Mouse (Mus musculus) E14TG2a.4 (cell line): ENCODE measurements around the gene Ktn1.

Experiments
- CTCF ChIP-seq: conservative IDR thresholded peaks from 2 replicates; pipeline ENCODE4 v1.5.1; 2014; ENCODE audit warnings: low read length
- NANOG ChIP-seq: IDR thresholded peaks from 2 replicates; pipeline ENCODE4 v1.6.1; 2014; ENCODE audit warnings: borderline replicate concordance, low read length, mixed read lengths
- POU5F1 ChIP-seq: IDR thresholded peaks from 2 replicates; pipeline ENCODE4 v1.6.1; 2014; ENCODE audit warnings: low read length, borderline replicate concordance

- TF ChIP-seq POU5F1 (no peak), CTCF (no peak), NANOG (peak; percentile 96)
Observed at GRCm38 (mm10) chr14:47699126-47699525, 50.9 kb downstream of the Ktn1 start.
